Mouse (Mus musculus) erythroblast, adult 5-6 weeks (primary cell): Measurements from ENCODE around the gene Cdc42bpb. TPM values are rescaled to one million over a fixed set of nuclear protein-coding genes. Genes with fewer than 3 reads are reported as not detected.

Experiments
- ATAC-seq: replicated peaks from 2 replicates; pipeline ENCODE4 v1.8.0; 2016; ENCODE audit warnings: moderate number of reproducible peaks, mild to moderate bottlenecking, moderate TSS enrichment, inconsistent platforms; ENCODE audit not compliant: poor library complexity, low FRiP score, severe bottlenecking
- total RNA-seq, 2 experiments: library from RNA; stranded (forward) in 1 of 2; stranded (reverse) in 1 of 2; fragments of 150-400 nt in 1 of 2; fragments of 200-764, 138-1000 nt in 1 of 2; gene quantifications; 2 replicates each; pipeline versions ENCODE4 v1.2.3 to v1.2.4; 2015 to 2017; ENCODE audit warnings: low replicate concordance in 2 of 2

Gene Cdc42bpb
- total RNA-seq, 2 experiments from 2014 or later: 0.58 to 1.8 TPM

DNA sequence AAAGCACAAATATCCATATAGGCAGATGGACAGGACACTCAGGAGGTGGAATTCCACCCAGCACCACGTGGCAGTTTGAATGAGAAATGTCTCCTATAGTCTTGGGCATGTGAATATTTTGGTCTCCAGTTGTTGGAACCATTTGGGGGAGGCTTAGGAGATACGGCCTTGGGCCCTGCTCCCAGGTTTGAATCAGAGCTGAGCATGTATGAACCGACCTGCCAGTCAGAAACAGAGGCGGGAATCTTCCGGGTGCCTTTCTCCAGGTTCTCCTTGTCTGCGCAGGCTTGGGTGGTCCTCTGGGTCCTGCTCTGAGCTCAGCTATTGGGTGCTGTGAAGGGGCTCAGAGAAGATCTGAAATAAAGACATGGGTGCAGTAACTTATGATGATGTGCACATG lies 16.5 kb upstream of the Cdc42bpb start:
- no peak for ATAC-seq

DNA sequence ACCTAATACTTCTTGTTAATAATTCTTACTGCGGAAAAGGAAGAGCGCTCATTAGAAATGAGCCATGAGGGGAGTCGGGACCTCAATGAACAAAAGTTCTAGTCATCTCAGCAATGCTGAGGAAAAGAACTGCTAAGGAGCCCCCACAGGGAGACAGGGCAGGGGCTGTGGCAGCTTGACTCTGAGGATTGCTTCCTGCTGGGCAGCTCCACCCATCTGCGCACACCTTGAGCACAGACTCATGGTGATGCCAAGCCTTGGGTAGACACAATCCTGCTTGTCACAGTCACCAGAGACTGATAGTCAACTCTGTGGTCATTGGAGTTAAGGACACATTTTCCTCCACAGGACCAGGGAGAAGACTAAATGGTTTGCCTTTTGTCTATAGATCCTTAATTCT lies 9.6 kb upstream of the Cdc42bpb start:
- no peak for ATAC-seq

DNA sequence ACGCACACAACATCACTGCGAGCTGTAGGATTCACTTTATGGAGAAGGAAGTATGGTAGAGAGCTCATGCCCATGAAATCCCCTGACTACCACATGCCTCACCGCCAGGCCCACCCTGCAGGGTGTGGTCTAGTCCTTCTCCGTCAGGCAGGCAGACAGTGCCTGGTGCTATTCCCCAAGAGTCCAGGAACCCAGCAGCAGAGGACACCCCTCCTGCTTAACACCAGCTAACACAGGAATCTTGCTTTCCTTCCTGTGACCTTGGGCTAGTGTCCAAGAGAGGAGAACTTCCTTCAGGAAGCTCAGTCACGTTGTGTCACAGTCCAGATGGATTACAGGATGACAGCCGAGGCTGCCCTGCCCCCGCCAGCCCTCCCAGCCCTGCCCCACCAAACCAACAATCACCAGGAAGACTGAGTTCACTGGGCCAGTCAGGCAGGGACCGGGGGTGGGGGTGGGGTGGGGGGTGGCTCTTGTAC lies 9.2 kb upstream of the Cdc42bpb start:
- ATAC-seq: peak; percentile 35; the same call in 1 of the 2 replicates

DNA sequence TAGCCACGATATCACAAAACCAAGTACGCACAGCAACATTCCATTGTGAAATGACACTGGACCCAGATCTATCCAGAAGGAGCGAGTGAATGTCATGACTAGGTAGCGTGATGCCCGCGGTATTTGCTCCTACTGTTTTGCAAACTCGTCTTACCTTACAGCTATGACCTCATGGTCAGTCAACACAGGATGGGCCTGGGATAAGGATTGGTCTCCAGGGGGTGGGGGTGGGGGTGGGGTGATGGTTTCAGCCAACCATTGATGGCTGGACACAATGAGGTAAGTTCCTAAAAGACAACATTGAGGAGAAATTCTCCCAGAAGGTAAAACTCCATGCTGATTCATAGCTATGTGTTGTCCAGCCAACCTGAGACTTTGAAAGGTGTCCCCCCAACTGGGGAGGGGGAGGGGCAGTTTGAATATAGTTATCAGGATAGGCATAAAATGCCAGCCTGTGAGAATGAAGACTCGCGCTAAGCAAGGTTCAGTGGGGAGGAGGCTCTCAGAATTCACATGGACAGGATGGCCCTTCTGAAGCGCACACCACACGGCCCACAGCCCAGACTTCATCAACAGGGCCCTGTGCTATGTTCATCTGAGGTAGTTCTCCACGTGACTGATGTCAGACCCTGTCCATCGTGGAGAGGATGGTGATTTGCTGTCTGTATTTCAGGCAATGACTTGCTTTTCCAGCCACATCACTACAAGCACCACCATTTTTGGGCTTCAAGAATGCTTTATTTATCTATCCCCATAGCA lies 8.5 kb upstream of the Cdc42bpb start:
- ATAC-seq: no peak

DNA sequence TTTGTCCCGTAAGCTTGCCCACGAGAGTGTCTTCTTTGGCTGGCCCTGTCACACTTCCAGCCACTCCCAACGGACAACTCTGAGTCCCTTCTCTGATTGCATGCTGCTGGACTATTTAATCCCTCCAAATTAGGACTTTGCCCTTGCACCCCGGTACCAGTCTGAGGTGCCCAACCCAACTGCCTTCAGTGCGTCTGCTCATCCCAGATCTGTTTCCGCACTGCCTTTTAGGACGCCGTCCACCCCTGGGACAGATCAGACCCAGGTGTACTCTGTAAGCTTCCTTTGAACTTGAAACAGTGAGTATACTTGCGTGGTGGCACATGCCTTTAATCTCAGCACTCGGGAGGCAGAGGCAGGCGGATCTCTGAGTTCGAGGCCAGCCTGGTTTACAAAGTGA lies 1.3 kb upstream of the Cdc42bpb start:
- ATAC-seq: no peak

DNA sequence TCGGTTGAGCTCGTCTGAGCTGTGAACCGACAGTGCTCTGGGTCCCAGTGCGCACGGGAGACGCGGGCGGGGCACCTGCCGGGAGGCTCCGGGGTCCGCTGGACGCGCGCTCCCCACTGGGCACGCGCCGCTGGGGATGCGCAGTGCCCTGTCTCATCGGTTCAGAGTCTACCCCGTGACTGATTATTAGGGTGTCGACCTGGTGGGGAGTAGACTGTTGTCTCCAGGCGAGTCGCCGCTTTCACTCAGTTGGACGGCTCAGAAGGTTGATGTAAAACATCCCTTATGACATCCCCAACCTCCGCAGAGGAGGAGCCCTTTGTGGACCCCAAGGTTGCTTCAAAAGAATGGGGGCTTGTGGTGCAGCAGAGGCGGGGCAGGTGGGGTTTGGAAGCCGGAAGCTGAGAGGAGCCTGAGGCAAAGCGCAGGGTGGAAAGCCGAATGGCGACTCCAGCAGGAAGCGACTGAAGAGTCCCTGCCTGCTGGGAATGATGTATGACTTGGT lies 520 bp upstream of the Cdc42bpb start:
- ATAC-seq: no peak

DNA sequence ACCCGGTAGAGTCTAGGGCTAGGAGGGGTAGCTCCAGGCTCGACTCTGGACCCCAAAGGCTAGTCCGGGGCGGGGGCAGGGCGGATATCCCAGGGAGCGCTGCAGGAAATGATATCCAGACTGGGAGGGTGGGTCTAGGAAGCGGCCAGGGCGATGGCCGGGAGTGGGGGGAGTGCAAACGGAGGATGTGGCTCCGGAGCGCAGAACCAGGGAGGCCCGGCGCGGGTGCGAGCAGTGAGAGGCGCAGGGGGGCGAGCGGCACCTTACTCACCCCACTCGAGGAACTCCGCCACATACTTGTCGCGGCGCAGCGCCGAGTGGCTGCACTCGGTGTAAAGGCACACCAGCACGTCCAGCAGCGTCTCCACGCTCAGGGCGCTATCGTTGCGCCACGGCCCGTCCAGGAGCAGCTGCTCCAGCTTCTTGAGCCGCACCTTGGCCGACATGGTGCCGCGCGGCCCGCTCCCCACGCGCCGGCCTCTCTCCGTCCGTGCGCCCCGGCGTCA lies 639 bp downstream of the Cdc42bpb start:
- peak; percentile 26; the same call in 1 of the 2 replicates for ATAC-seq

DNA sequence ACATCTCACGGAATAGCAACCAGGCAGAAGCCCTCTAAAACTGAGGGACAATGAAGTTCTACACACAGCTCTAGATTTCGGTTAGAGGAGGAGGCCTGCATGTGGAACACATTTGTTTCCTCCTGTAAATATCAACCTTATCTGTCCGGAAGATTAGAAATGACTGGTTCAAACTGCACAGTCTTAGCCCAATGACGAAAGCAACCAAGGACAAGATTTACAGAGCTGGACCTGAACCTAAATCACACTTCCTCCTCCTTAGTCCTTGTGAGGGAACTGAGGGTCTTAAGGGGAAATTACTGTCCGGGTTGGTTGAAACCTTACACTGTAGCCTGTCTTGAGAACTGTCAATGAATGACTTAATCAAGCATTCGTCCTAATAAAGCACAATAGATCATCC lies 1.5 kb downstream of the Cdc42bpb start:
- ATAC-seq: no peak

DNA sequence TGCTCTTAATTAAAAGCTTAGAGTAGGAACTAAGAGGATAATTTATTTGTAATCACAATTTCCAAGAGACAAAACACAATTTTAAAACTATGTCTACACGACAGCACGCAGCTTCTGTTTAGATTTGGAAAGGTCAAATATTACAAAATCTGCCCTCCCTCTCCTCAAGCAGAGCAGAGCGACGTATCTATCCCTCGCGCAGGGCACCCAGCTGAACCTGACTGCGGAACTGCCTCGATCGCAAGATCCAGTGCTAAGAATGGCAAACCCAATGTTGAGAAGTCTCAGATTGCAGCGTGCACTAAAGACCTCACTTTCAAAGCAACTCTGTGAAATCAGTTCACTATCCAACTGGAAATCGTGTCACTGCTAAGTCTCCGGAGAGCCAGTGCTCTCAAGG lies 2.0 kb downstream of the Cdc42bpb start:
- no peak for ATAC-seq

DNA sequence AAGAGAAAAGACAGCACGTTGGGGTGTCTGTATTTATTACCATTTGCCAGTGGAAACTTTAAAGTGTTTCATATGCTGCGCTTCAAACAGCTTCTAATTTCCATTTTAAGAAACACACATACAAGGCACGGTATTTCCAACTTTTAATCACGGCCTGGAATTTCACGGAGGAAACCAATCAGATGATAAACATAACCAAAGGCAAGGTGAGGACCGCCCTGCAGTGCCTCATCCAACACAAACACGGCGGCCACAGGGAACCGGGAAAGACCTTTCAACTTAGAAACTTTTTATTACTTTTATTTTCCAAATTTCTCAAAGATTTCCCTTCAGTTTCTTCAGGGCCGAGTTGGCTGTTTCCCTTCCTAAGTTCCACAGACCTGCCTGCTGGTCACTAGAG lies 2.8 kb downstream of the Cdc42bpb start:
- ATAC-seq: no peak

DNA sequence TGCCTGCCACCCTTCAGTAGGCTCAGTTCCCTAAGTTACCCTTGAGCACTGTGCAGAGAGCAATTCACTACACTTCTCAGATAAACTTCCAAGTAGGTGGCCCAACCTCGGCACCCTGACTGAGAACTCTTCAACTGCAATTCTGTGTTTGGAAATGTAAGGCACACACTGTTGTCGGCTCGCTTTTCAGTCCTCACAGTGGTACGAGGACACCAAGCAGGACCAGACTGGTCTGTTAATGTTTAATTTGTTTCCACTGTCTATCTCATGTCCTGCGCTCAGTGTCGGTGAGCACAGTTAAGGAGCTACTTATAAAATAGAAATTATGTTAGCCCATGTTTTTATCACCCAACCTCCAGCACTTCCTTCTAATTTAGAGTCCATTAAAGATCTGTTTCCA lies 4.1 kb downstream of the Cdc42bpb start:
- ATAC-seq: no peak

DNA sequence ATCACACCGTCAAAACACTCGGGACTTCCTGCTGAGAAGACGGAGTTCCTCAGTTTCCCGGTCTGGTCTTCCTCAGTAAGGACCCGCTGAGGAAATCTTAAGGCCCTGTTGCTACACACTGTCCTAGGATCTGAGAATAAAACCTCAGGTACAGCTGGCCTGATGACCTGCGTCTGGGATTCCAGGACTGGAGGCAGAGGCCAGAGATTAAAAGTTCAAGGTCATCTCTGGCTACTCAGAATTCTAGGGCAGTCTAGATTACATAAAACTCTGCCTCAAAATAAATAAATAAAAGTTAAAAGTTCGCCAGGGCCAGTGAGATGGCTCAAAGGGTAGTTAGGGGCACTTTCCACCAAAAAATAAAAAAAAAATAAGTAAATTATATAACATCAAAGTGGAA lies 5.6 kb downstream of the Cdc42bpb start:
- ATAC-seq: no peak

DNA sequence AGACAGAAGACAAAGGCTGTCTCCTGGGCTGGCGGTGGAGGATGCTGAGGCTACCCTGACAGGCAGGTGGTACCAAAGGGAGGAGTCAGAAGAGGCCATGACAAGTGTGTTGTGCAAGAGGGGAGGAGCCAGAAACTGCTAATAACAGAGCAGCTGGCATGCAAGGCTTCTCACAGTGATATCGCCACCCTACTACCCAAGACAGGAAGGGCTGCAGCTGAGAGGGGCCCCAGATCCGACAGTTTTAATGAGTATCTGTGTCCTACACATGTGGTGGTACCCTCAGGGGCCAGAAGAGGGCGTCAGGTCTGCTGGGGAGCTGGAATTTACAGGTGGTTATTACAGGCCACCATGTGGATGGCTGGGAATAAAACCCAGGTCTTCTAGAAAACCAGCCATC lies 7.3 kb downstream of the Cdc42bpb start:
- no peak for ATAC-seq

DNA sequence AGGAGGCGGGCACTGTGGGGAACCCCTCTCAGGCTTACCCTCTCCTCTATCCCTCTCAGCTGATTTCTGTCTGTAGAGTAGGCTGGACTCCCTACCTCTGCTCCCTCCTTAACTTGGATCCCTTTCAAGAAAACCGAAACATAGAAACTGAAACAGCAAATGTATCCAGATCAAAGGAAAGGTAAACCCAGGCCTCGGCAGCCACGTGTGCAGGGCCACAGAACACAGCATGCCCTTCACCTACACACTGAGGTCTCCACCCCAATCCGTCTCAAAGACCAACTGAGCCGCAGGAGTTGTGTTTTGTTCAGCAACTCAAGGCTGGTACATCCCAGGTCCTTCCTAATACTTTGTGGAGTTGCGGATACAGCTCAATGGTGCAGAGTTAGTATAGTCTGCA lies 10.5 kb downstream of the Cdc42bpb start:
- no peak for ATAC-seq

DNA sequence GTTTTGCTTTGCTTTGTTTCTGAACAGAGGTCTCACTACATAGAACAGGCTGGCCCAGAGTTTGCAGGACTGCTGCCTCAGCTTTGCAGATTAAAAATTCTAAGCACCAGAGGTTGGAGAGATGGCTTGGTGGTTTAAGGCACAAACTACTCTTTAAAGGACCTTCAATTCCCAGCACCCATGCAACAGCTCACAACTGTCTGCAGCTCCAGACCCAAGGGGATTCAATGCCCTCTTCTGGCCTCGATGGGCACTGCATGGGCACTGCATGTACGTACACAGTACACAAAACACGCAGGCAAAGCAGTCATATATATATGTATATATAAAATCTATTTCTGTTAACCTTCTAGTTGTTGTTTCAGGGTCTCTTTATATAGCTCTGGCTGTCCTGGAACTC lies 13.3 kb downstream of the Cdc42bpb start:
- ATAC-seq: no peak

DNA sequence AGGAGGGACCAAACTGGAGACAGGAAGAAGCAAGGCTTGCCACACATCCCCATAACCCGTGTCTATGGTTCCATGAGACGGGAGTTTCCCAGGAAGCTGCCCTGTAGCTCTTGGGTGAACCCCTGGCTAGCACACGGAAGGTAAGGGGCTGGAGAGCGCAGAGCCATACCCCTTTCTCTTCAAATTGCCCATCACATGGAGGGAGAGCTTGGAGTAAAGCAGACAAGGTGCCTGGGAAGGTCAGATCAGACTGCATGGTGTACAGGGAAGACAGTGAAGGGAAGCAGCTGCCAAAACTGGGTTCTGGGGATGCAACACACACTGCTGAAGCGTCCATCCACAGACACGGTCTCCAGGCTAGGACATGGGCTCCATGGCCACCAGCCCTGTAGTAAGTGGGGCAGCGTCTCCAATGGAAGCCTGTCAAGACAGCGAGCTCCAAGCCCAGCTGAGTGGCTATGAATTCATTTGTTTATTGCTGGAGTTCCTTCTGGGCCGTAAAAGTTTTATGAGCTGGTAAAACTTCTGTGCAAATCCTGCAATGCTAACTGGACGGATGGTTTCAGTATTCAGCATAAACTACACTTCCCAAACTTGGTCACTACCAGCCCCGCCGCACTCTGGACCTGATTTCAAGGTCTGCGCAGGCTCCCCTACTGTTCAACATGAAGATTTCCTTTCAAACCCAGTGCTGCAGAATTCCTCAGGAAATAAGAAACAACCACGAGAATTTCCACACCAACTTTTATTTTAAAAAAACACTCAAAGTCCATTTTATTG lies 16.0 kb downstream of the Cdc42bpb start:
- no peak for ATAC-seq

DNA sequence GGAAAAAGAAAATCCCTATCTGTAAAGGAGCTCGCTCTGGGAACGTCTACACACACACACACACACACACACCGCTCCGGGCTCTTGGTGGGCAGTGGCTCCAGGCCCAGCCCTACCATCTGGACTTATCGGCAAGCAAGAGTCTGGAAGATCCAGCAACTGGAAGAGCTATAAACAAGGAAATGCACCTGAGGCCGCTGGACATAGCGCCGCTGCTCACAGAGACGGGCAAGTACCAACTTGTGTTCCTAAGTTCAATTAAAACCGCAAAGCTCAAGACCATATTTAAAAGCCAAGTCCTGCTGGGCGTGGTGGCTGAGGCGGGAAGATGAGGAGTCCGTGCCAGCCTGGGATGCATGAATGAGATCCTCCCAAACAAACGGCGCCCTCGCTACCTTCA lies 16.8 kb downstream of the Cdc42bpb start:
- no peak for ATAC-seq

DNA sequence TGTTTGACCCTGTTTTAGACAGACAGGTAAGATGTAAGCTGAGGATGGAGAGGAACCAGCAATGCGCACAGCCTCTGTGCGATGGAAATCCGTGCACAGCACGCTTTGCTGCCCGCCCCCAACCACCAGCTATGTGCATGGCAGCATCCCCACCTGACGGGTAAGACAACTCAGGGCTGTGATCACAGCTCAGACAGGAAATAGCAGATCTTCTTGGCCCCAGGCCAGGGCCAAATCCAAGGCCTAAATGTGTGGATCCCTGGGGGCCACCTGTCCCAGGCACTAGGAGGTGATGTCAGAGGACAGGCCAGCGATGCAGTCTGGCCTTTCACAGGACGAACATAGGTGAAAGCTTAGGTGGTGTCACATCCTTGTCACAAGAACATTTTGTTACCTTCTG lies 21.3 kb downstream of the Cdc42bpb start:
- ATAC-seq: no peak

DNA sequence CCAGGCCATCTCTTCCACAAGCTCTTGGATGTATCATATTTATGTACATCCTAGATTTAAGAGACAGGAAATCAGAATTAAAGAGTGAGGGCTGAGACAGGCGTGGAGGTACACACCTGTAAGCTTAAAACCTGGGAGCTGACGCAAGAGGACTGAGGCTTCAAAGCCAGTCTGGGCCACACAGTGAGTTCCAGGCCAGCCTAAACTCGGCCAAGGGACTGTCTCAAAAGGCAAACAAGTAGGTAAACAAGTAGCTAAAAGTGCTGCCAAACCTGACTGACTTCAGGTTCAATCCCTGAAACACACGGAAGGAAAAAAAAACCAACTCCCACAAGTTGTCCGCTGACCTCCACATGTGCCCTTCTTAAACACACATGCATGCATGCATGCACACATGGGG lies 23.4 kb downstream of the Cdc42bpb start:
- no peak for ATAC-seq

DNA sequence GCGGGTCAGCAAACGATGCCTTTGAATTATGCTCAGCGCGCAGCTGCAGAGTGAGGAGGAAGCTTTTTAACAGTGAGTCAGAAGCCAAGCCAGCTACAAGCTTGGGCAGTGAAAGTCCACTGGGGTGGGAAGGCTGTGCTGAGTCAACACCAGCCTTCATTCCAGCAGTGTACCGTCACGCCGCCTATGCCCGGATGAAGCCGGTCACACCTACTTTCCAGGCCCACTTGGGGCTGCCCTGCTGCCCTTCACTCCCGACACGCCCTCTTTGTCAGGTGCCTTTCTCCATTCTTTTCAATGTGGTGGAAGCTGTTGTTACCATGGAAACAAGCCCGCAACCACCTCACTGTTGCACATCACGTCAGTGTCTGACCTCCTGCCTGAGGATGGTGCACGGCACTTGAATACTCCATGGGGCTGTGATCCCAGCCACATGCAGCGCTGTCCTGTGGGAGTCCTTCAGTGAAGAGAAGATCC lies 24.0 kb downstream of the Cdc42bpb start:
- ATAC-seq: 0 out of 2 replicates have a peak, but pooled peaks have one; percentile 24

DNA sequence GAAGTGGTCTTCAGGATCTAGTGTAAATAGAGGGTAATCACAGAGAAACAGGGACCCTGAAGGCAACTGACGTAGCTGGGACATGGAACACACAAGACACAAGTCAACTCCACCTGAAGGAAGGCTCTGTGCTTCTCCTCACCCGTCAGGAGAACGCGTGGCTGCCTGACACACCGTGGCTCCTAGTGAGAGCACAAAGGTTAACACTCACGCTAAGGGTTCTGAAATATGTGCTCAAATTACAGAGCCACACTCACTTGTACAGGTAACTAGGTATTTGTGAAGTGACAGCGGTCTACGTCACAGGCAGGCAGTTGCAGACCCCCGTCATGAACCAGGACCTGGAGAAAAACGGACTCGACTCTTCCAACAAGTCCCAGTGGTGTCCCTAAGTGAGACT lies 24.5 kb downstream of the Cdc42bpb start:
- ATAC-seq: no peak
